Mouse (Mus musculus) adipocyte (in vitro differentiated cells): ENCODE results near the gene Dab1.

Source experiments
- DNase-seq: peaks from one replicate; pipeline ENCODE4 v3.0.0-alpha.2; 2016; ENCODE audit warnings: low spot score

Gene Dab1

GRCm38 (mm10) chr4:104269422-104270172 lies 650.4 kb downstream of the Dab1 start:
- DNase-seq = no peak

GRCm38 (mm10) chr4:104270173-104270557 lies 651.0 kb downstream of the Dab1 start:
- no peak for DNase-seq

GRCm38 (mm10) chr4:104275260-104275659 lies 656.1 kb downstream of the Dab1 start:
- no peak for DNase-seq

- no peak for DNase-seq
Measured at GRCm38 (mm10) chr4:104276916-104277315, 657.8 kb downstream of the Dab1 start.

- DNase-seq = no peak
Measured at GRCm38 (mm10) chr4:104281518-104281917, 662.4 kb downstream of the Dab1 start.

GRCm38 (mm10) chr4:104283906-104284305 lies 664.7 kb downstream of the Dab1 start:
- no peak for DNase-seq

- no peak for DNase-seq
Measured at GRCm38 (mm10) chr4:104288401-104288800, 669.2 kb downstream of the Dab1 start.

- DNase-seq = no peak
Measured at GRCm38 (mm10) chr4:104301764-104302163, 682.6 kb downstream of the Dab1 start.

- DNase-seq = no peak
Measured at GRCm38 (mm10) chr4:104302996-104303652, 684.0 kb downstream of the Dab1 start.

GRCm38 (mm10) chr4:104307781-104308180 lies 688.6 kb downstream of the Dab1 start:
- no peak for DNase-seq

GRCm38 (mm10) chr4:104326221-104326620 lies 707.1 kb downstream of the Dab1 start:
- DNase-seq = no peak

- DNase-seq = no peak
Measured at GRCm38 (mm10) chr4:104331896-104332295, 712.7 kb downstream of the Dab1 start.

- no peak for DNase-seq
Measured at GRCm38 (mm10) chr4:104332399-104332798, 713.2 kb downstream of the Dab1 start.

GRCm38 (mm10) chr4:104337279-104337678 lies 718.1 kb downstream of the Dab1 start:
- DNase-seq = no peak

GRCm38 (mm10) chr4:104338382-104338781 lies 719.2 kb downstream of the Dab1 start:
- DNase-seq = no peak

GRCm38 (mm10) chr4:104361345-104361744 lies 742.2 kb downstream of the Dab1 start:
- no peak for DNase-seq

- DNase-seq = no peak
Measured at GRCm38 (mm10) chr4:104366491-104366890, 747.3 kb downstream of the Dab1 start.

- no peak for DNase-seq
Measured at GRCm38 (mm10) chr4:104366894-104367740, 748.0 kb downstream of the Dab1 start.

- DNase-seq = no peak
Measured at GRCm38 (mm10) chr4:104367741-104368411, 748.7 kb downstream of the Dab1 start.

GRCm38 (mm10) chr4:104368561-104369021 lies 749.4 kb downstream of the Dab1 start:
- no peak for DNase-seq

GRCm38 (mm10) chr4:104369091-104369490 lies 749.9 kb downstream of the Dab1 start:
- no peak for DNase-seq

- DNase-seq = no peak
Measured at GRCm38 (mm10) chr4:104371136-104371535, 752.0 kb downstream of the Dab1 start.
